Mouse (Mus musculus): ENCODE measurements around the gene Gm17018.

Gm17018 gene

DNA sequence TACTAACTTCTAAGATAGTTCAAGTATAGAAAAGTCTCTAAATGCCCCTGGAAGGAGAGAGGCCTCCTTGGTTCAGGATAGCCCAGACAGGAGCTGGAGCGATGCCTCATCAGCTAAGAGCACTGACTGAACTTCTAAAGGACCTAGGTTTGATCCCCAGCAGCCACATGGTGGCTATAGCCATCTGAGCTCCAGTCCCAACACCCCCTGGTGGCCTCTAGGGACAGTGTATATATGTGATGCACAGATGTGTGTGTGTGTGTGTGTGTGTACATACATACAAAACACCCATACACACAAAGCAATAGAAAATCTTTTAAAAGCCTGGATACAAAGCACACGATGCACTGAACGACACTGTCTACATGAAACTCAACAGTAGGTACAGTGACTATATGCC is 68.8 kb downstream of the Gm17018 start:
- DNase-seq = peak; percentile 27

Data from lung, postnatal 10 days (tissue).